Mouse (Mus musculus) monocyte, adult 59 days (primary cell): ENCODE data around the gene Bex3. TPM values are rescaled to one million over a fixed set of nuclear protein-coding genes. Genes with fewer than 3 reads are reported as not detected.

ENCODE experiments used
- total RNA-seq, 2 experiments: library from RNA; stranded (reverse); gene quantifications; one replicate each; pipeline ENCODE4 v1.2.4; 2023

Gene Bex3
- total RNA-seq: 10 to 100 TPM; 27.5 to 35.5 TPM

DNA sequence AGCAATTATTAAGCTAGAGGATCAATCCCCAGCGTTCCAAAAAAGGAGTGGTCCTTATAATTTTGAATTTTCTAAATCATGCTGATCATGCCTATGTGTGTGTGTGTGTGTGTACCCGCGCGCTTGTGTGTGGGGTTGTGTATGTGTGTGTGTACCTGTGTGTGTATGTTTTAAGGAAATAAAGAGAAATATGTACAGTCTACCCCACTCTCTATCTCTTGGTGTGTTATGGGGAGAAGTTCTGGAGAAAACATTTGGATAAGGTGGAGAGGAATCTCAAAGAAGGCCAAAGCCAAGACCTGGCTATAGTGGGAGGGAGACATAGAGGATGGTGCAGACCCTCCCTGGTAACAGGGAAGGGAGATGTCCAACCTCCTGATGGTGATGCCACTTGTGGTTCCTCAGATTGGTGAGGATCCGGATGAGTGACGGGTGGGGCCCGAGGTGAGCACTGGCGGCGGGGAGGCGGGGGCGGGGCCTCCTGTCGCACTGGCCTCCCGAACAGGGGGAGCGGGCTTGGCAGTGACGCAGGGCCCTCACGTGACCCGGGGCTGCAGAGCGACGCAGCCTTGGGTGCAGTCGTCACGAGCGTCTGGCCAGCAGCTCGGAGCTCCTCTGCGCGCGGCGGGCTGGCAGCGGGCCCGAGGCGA, at the start of gene Bex3:
TSS of gene Bex3 (plus strand) at position 511 of the 650 bp plus-strand sequence.

DNA sequence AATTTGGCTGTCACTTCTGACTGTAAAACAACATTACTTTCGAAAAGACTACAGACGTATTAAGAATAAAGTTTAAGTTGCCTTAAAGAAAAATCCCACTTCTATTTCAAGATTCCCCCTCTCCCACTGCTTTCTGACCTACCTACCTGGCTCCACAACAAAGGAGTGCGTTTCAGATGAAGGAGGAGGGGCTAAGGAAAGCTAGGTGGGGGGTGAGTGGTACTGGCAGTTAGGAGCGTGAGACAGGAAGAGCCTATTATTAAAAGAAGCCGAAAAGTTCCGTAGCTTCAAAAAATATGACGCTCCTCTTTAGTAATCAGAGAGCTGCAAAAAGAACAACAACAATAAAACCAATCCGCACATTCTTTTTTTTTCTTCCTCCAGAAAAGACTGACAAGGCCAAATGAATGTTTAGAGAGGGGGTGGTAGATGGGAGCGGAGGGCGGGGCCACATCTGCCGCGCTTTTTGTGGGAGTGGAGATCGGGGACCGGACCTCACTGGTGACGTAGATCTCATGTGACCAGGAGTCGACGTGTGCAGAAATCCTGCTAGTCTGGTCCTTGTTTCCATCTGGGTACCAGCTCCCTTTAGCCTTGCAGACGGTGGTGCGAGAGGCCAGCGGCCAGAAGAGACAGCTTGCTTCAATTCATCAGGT, 25.4 kb upstream of the Bex3 start, which contains the start of gene Tceal9:
TSS of gene Tceal9 (plus strand) at position 506 of the 656 bp plus-strand sequence.

Other genes with a start within 250 kb of the Bex3 start
- not detected for gene Arxes1, start 236.9 kb upstream of the Bex3 start, total RNA-seq
- not detected for gene Bex2, start 202.0 kb upstream of the Bex3 start, total RNA-seq
- not detected for gene Nxf3, start 185.0 kb upstream of the Bex3 start, total RNA-seq
- gene Bex4, start 131.3 kb upstream of the Bex3 start, total RNA-seq: not detected
- gene Tceal8, start 97.9 kb upstream of the Bex3 start, total RNA-seq: 10 to 100 TPM in 1 of 2 experiments, 1 to 10 TPM in 1; 7.8 to 16.0 TPM
- gene Tceal5, start 66.4 kb upstream of the Bex3 start, total RNA-seq: not detected
- gene Tceal7, start 55.5 kb upstream of the Bex3 start, total RNA-seq: not detected
- under 1 TPM in 1 of 2 experiments, not detected in 1; 0.88 TPM for gene Bex1, start 54.7 kb upstream of the Bex3 start, total RNA-seq
- 10 to 100 TPM; 23.3 to 24.1 TPM for gene Tceal9, start 25.2 kb upstream of the Bex3 start, total RNA-seq
- not detected for gene Kir3dl1, start 247.7 kb downstream of the Bex3 start, total RNA-seq